Mouse (Mus musculus): ENCODE data around the gene Hist1h3i. TPM values are rescaled to one million over a fixed set of nuclear protein-coding genes. Genes with fewer than 3 reads are reported as not detected.

Gene Hist1h3i
- total RNA-seq, 2 experiments from 2014 or later = 20.0 to 23.8 TPM

GRCm38 (mm10) chr13:21734010-21734905, 48.9 kb downstream of the Hist1h3i start:
- peak; percentile 32 for DNase-seq

GRCm38 (mm10) chr13:21733466-21733865, 49.7 kb downstream of the Hist1h3i start:
- no peak for DNase-seq

Small RNAs within 50 kb of the gene (microRNA-seq; reads per million reads assigned to microRNA genes)
- gene Gm19658 (ENCODE audit: borderline replicate concordance in 2 of 2) (0 reads per million in 2 experiments), gene Gm44346 (ENCODE audit: borderline replicate concordance in 2 of 2) (0 reads per million in 2 experiments), gene Gm44454 (ENCODE audit: borderline replicate concordance in 2 of 2) (0 reads per million in 2 experiments), gene Gm44466 (ENCODE audit: borderline replicate concordance in 2 of 2) (0 reads per million in 2 experiments)

Other genes with a start within 250 kb of the Hist1h3i start
- gene Olfr1366, start 240.6 kb downstream of the Hist1h3i start, total RNA-seq (2021) = not detected
- gene Olfr1535, start 223.5 kb downstream of the Hist1h3i start, total RNA-seq (2021) = not detected
- not detected for gene Olfr1364, start 201.6 kb downstream of the Hist1h3i start, total RNA-seq (2021)
- not detected for gene Olfr1362, start 169.3 kb downstream of the Hist1h3i start, total RNA-seq (2021)
- not detected for gene Olfr11, start 140.9 kb downstream of the Hist1h3i start, total RNA-seq (2021)
- not detected for gene Olfr1361, start 120.0 kb downstream of the Hist1h3i start, total RNA-seq (2021)
- not detected for gene Olfr1360, start 106.0 kb downstream of the Hist1h3i start, total RNA-seq (2021)
- not detected for gene Olfr1359, start 85.3 kb downstream of the Hist1h3i start, total RNA-seq (2021)
- 10 to 100 TPM; 15.1 to 26.3 TPM for gene Hist1h2bl, start 67.2 kb downstream of the Hist1h3i start, total RNA-seq (2021)
- gene Hist1h2ai, start 66.9 kb downstream of the Hist1h3i start, total RNA-seq (2021) = 10 to 100 TPM in 1 of 2 experiments, 1 to 10 TPM in 1; 4.4 to 21.0 TPM
- 10 to 100 TPM; 10.1 to 40.0 TPM for gene Hist1h3h, start 65.7 kb downstream of the Hist1h3i start, total RNA-seq (2021)
- gene Hist1h2bm, start 61.3 kb downstream of the Hist1h3i start, total RNA-seq (2021) = 1 to 10 TPM; 1.1 to 5.1 TPM
- 1 to 10 TPM; 1.2 to 4.0 TPM for gene Hist1h4j, start 48.3 kb downstream of the Hist1h3i start, total RNA-seq (2021)
- 10 to 100 TPM; 31.9 to 37.5 TPM for gene Hist1h4k, start 32.9 kb downstream of the Hist1h3i start, total RNA-seq (2021)
- gene Hist1h2ak, start 29.5 kb downstream of the Hist1h3i start, total RNA-seq (2021) = 1 to 10 TPM; 2.7 to 6.4 TPM
- 1 to 10 TPM; 5.1 to 9.0 TPM for gene Hist1h2bn, start 29.2 kb downstream of the Hist1h3i start, total RNA-seq (2021)
- 1 to 10 TPM; 3.9 to 9.2 TPM for gene Hist1h1b, start 2.7 kb downstream of the Hist1h3i start, total RNA-seq (2021)
- 1 to 10 TPM; 1.0 to 2.4 TPM for gene Hist1h2an, start 3.8 kb upstream of the Hist1h3i start, total RNA-seq (2021)
- gene Hist1h2bp, start 4.1 kb upstream of the Hist1h3i start, total RNA-seq (2021) = 1 to 10 TPM; 5.3 to 6.0 TPM
- 10 to 100 TPM; 18.0 to 21.3 TPM for gene Hist1h2bq, start 26.8 kb upstream of the Hist1h3i start, total RNA-seq (2021)
- 10 to 100 TPM in 1 of 2 experiments, not detected in 1; 24.7 TPM for gene Hist1h2ao, start 27.1 kb upstream of the Hist1h3i start, total RNA-seq (2021)
- gene Hist1h4m, start 28.4 kb upstream of the Hist1h3i start, total RNA-seq (2021) = 10 to 100 TPM; 49.0 to 65.1 TPM
- gene Hist1h4n, start 48.8 kb upstream of the Hist1h3i start, total RNA-seq (2021) = 10 to 100 TPM; 14.1 to 20.2 TPM
- gene Hist1h2ap, start 50.1 kb upstream of the Hist1h3i start, total RNA-seq (2021) = 10 to 100 TPM in 1 of 2 experiments, not detected in 1; 17.0 TPM
- gene Hist1h2br, start 50.4 kb upstream of the Hist1h3i start, total RNA-seq (2021) = 10 to 100 TPM; 17.7 to 21.3 TPM
- under 1 TPM; 0.26 to 0.54 TPM for gene Zfp184, start 161.7 kb upstream of the Hist1h3i start, total RNA-seq (2021)
- not detected for gene Pom121l2, start 197.8 kb upstream of the Hist1h3i start, total RNA-seq (2021)
- not detected for gene Prss16, start 226.4 kb upstream of the Hist1h3i start, total RNA-seq (2021)